Mouse (Mus musculus) brain, embryonic 14.5 days (tissue): ENCODE results near the gene Ndufa13.

ENCODE experiments used
- CTCF ChIP-seq: fragments of 200-500 bp; IDR thresholded peaks from 2 replicates; pipeline ENCODE4 v1.5.1; 2012; ENCODE audit warnings: inconsistent platforms, mild to moderate bottlenecking, moderate library complexity, borderline replicate concordance; ENCODE audit not compliant: insufficient read depth, insufficient read length; ENCODE audit errors: extremely low read depth
- POLR2A ChIP-seq: fragments of 200-500 bp; IDR thresholded peaks from 2 replicates; pipeline ENCODE4 v1.6.1; 2012; ENCODE audit warnings: mild to moderate bottlenecking, inconsistent platforms, borderline replicate concordance; ENCODE audit not compliant: poor library complexity, insufficient read depth, insufficient read length, severe bottlenecking; ENCODE audit errors: extremely low read depth

GRCm38 (mm10) chr8:69861251-69861650 is 41.1 kb downstream of the Ndufa13 start:
- no peak for TF ChIP-seq CTCF
- no peak for TF ChIP-seq POLR2A
